Mouse (Mus musculus): ENCODE results near the gene Atp6v1a.

DNA sequence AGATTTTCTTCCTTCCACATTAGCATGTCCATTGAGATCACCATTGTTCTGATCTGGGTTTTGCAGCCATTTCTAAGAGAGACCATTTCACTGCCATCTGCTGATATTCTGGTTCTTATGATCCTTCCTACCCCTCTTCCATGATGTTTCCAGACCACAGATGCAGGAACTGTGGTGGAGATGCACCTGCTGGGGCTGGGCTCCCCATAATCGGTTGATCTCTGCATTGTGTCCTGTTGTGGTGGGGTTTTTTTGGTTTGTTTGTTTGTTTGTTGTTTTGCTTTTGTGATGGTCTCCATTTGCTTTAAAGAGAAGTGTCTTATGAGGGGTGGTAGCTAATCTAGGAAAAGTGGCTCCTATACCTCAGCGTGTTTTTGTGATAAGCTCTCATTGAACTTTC is 37.0 kb upstream of the Atp6v1a start:
- TF ChIP-seq POLR2A (IDR thresholded peaks at IDR 0.05; ENCODE audit: control insufficient read depth, extremely low read depth, insufficient read depth, low read length, poor library complexity) (no peak), CTCF (IDR thresholded peaks at IDR 0.05; ENCODE audit: borderline replicate concordance, control insufficient read depth, extremely low read depth, insufficient read depth, low read length, poor library complexity) (no peak)

All from thymus, adult 2 months (tissue).